12 mouse cellular contexts compared by ENCODE assay signal in the genomic region with DNA sequence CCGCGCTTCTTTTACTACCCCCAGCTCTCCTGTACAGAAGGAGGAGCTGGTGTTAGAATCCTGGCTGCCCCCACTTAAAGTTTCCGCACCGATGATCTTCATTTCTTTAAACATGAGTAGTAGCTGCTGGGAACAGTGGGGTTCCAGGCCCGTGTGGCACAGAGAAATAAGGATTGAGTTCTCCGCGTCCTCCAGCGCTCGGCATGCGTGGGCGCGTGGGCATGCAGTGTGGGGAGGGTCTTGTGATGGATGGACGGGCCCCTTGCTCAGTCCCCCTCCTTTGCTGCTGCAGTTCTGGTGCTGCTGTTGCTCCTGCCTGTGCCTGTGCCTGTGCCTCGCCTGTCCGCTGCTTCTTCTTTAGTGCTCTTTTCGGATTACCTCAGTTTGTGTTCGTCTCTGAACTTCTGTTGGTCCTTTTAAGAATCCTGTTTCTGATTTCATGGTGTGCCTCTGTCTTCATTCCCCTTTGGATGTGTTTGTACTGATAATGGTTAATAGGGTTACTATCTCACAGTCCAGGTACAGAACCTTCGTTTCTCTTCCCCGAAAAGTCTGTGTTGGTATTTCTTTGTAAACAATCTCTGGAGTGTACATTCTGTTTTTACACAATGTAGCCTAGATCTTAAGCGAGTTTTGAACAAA. TPM values are rescaled to one million over a fixed set of nuclear protein-coding genes. Genes with fewer than 3 reads are reported as not detected.
DNase-seq lines count a peak whose midpoint lies in the region; ATAC-seq lines count a peak whose summit lies in the region.
"Had no signal": no experiment of that assay in that cellular context is flagged by ENCODE, and none has a peak within 500 bp of the region (broad histone marks: within the 10 kb centered on the region; RNA-seq: fewer than 3 reads in every experiment).

No protein-coding gene starts in this region.

- no peak overlapping the region for H3K27ac ChIP-seq in midbrain, embryonic 13.5 days
- no peak overlapping the region for H3K27ac ChIP-seq in midbrain, embryonic 14.5 days (replicated peaks; ENCODE audit: low read depth, low read length)
- H3K27ac ChIP-seq in forebrain, embryonic 15.5 days (replicated peaks) = no peak overlapping the region
- H3K27ac ChIP-seq in neural tube, embryonic 14.5 days (ENCODE audit: low read depth, low read length) = no peak overlapping the region
- H3K27ac ChIP-seq: intestine, embryonic 15.5 days had no signal

- DNase-seq in frontal cortex, postnatal 10 days (ENCODE audit: low spot score in 2 of 2) = no peak
- DNase-seq in midbrain, embryonic 14.5 days = no peak
- DNase-seq in adrenal gland, postnatal 4 days (ENCODE audit: low spot score in 2 of 2) = no peak
- DNase-seq in layer of hippocampus, adult 11-12 months (ENCODE audit: low spot score) = no peak
- DNase-seq: lung, postnatal 36 days; thymus, postnatal 14 days had no signal

- peak; percentile 45; the same call in 1 of the 2 replicates for ATAC-seq in frontal cortex, adult (ENCODE audit: low TSS enrichment)
- ATAC-seq in midbrain, embryonic 13.5 days = peak; percentile 67; the same call in 1 of the 2 replicates
- ATAC-seq in midbrain, embryonic 14.5 days (ENCODE audit: low FRiP score, low TSS enrichment) = no peak
- 0 out of 2 replicates have a peak, but pooled peaks have one; percentile 41 for ATAC-seq in forebrain, embryonic 15.5 days (replicated peaks)
- peak; percentile 49; the same call in 1 of the 2 replicates for ATAC-seq in neural tube, embryonic 14.5 days (ENCODE audit: low read depth)
- ATAC-seq: intestine, embryonic 15.5 days had no signal

- H3K4me3 ChIP-seq in midbrain, embryonic 13.5 days (replicated peaks) = no peak overlapping the region
- no peak overlapping the region for H3K4me3 ChIP-seq in midbrain, embryonic 14.5 days (replicated peaks; ENCODE audit: low read depth, low read length)
- H3K4me3 ChIP-seq in forebrain, embryonic 15.5 days = no peak overlapping the region
- no peak overlapping the region for H3K4me3 ChIP-seq in neural tube, embryonic 14.5 days (ENCODE audit: low read depth, low read length)
- H3K4me3 ChIP-seq: intestine, embryonic 15.5 days had no signal

- H3K9me3 ChIP-seq in midbrain, embryonic 13.5 days = no peaks in the 10 kb centered on the region
- H3K9me3 ChIP-seq in midbrain, embryonic 14.5 days (ENCODE audit: control insufficient read depth, low read length) = no peaks in the 10 kb centered on the region
- H3K9me3 ChIP-seq in forebrain, embryonic 15.5 days = no peaks in the 10 kb centered on the region
- no peaks in the 10 kb centered on the region for H3K9me3 ChIP-seq in neural tube, embryonic 14.5 days (ENCODE audit: control insufficient read depth, low read length)
- H3K9me3 ChIP-seq: intestine, embryonic 15.5 days had no signal

- no peaks in the 10 kb centered on the region for H3K27me3 ChIP-seq in midbrain, embryonic 13.5 days
- no peaks in the 10 kb centered on the region for H3K27me3 ChIP-seq in midbrain, embryonic 14.5 days (ENCODE audit: control insufficient read depth, insufficient read depth, low read length)
- no peaks in the 10 kb centered on the region for H3K27me3 ChIP-seq in forebrain, embryonic 15.5 days
- no peaks in the 10 kb centered on the region for H3K27me3 ChIP-seq in neural tube, embryonic 14.5 days (ENCODE audit: control insufficient read depth, insufficient read depth, low read length)
- H3K27me3 ChIP-seq: intestine, embryonic 15.5 days had no signal

- H3K4me2 ChIP-seq in midbrain, embryonic 13.5 days (replicated peaks) = 0 out of 2 replicates have a peak overlapping the region, but pooled peaks have one; percentile 14
- H3K4me2 ChIP-seq in midbrain, embryonic 14.5 days (ENCODE audit: low read length) = no peak overlapping the region
- H3K4me2 ChIP-seq in forebrain, embryonic 15.5 days (replicated peaks) = 0 out of 2 replicates have a peak overlapping the region, but pooled peaks have one; percentile 3
- H3K4me2 ChIP-seq in neural tube, embryonic 14.5 days (ENCODE audit: low read depth, low read length) = no peak overlapping the region
- H3K4me2 ChIP-seq: heart, embryonic 11.5 days; intestine, embryonic 15.5 days had no signal

- 52% methylated on average over 20 of the region's 20 CpGs for WGBS in midbrain, embryonic 13.5 days
- 51% methylated on average over 20 of the region's 20 CpGs for WGBS in midbrain, embryonic 14.5 days
- 49% methylated on average over 20 of the region's 20 CpGs for WGBS in forebrain, embryonic 15.5 days
- WGBS in neural tube, embryonic 14.5 days = 59% methylated on average over 20 of the region's 20 CpGs

- H3K4me1 ChIP-seq in midbrain, embryonic 13.5 days (replicated peaks) = peaks cover 17% of the 10 kb centered on the region
- H3K4me1 ChIP-seq in midbrain, embryonic 14.5 days (ENCODE audit: control insufficient read depth, insufficient read depth, low read length) = no peaks in the 10 kb centered on the region
- H3K4me1 ChIP-seq in forebrain, embryonic 15.5 days = peaks cover 15% of the 10 kb centered on the region
- peaks cover 8% of the 10 kb centered on the region; the same call in 1 of the 2 replicates for H3K4me1 ChIP-seq in neural tube, embryonic 14.5 days (ENCODE audit: control insufficient read depth, insufficient read depth, low read length)

- H3K9ac ChIP-seq in midbrain, embryonic 13.5 days (replicated peaks) = no peak overlapping the region
- no peak overlapping the region for H3K9ac ChIP-seq in midbrain, embryonic 14.5 days (replicated peaks; ENCODE audit: low read length)
- H3K9ac ChIP-seq in forebrain, embryonic 15.5 days (replicated peaks) = no peak overlapping the region
- H3K9ac ChIP-seq in neural tube, embryonic 14.5 days (replicated peaks; ENCODE audit: low read depth, low read length) = no peak overlapping the region
- H3K9ac ChIP-seq: intestine, embryonic 15.5 days had no signal

- H3K36me3 ChIP-seq in midbrain, embryonic 13.5 days = no peaks in the 10 kb centered on the region
- no peaks in the 10 kb centered on the region for H3K36me3 ChIP-seq in midbrain, embryonic 14.5 days (ENCODE audit: control insufficient read depth, insufficient read depth, low read length)
- H3K36me3 ChIP-seq in forebrain, embryonic 15.5 days = no peaks in the 10 kb centered on the region
- H3K36me3 ChIP-seq in neural tube, embryonic 14.5 days (ENCODE audit: control insufficient read depth, insufficient read depth, low read length) = no peaks in the 10 kb centered on the region
- H3K36me3 ChIP-seq: intestine, embryonic 15.5 days had no signal

RNA-seq across cellular contexts. Expression of a gene that starts 32.8 kb away (rescaled TPM):
- 35.3 and 39.6 TPM in 2 replicates for polyA plus RNA-seq in midbrain, embryonic 13.5 days (2015; fragmentation: Nextera tagmentation; extraction: Ambion mirVana)
- 48.3 and 57.7 TPM in 2 replicates for polyA plus RNA-seq in midbrain, embryonic 14.5 days (2014; fragmentation: Nextera tagmentation; extraction: Ambion mirVana)
- 38.0 and 39.3 TPM in 2 replicates for polyA plus RNA-seq in forebrain, embryonic 15.5 days (2015; fragmentation: Nextera tagmentation; extraction: Ambion mirVana)
- polyA plus RNA-seq in neural tube, embryonic 14.5 days (2014; fragmentation: Nextera tagmentation; extraction: Ambion mirVana) = 61.5 and 66.1 TPM in 2 replicates
- total RNA-seq in adrenal gland, postnatal 4 days (2021) = 100 to 1,000 TPM; 194 to 213 TPM

Comparison
In these comparisons a context has a peak if more than half of its experiments do, and no peak if none do; other contexts are left out.
1. H3K4me2 ChIP-seq: peak in midbrain, embryonic 13.5 days (single experiment) and forebrain, embryonic 15.5 days (single experiment); none in midbrain, embryonic 14.5 days (single experiment) and neural tube, embryonic 14.5 days (single experiment).